Mouse (Mus musculus): ENCODE data around the gene Cxadr. TPM values are rescaled to one million over a fixed set of nuclear protein-coding genes. Genes with fewer than 3 reads are reported as not detected.

Cxadr gene
- polyA plus RNA-seq, 1 experiment from 2014 or later: 53.7 TPM

- no peaks in the 10 kb centered on the region for H3K4me1 ChIP-seq (replicated peaks)
- peak; percentile 51; the same call in 1 of the 2 replicates for ATAC-seq
- H3K9me3 ChIP-seq: no peaks in the 10 kb centered on the region
- no peaks in the 10 kb centered on the region for H3K36me3 ChIP-seq
- H3K27ac ChIP-seq: no peak overlapping the region
- 77% methylated on average over 5 of the region's 5 CpGs for WGBS
- no peak overlapping the region for H3K4me2 ChIP-seq (replicated peaks)
- no peaks in the 10 kb centered on the region for H3K27me3 ChIP-seq (replicated peaks)
- no peak overlapping the region for H3K4me3 ChIP-seq (replicated peaks)
- no peak overlapping the region for H3K9ac ChIP-seq
These were observed 21.0 kb upstream of the Cxadr start for GRCm38 (mm10) chr16:78280093-78280881.

GRCm38 (mm10) chr16:78283231-78283630 lies 18.1 kb upstream of the Cxadr start:
- no peaks in the 10 kb centered on the region for H3K4me1 ChIP-seq (replicated peaks)
- no peak for ATAC-seq
- H3K4me3 ChIP-seq (replicated peaks): no peak overlapping the region
- no peaks in the 10 kb centered on the region for H3K9me3 ChIP-seq
- no peak overlapping the region for H3K4me2 ChIP-seq (replicated peaks)
- H3K27ac ChIP-seq: no peak overlapping the region
- H3K9ac ChIP-seq: no peak overlapping the region
- no peaks in the 10 kb centered on the region for H3K27me3 ChIP-seq (replicated peaks)
- H3K36me3 ChIP-seq: no peaks in the 10 kb centered on the region
- WGBS: 51% methylated on average over 5 of the region's 5 CpGs

GRCm38 (mm10) chr16:78294051-78294450 lies 7.2 kb upstream of the Cxadr start:
- Histone ChIP-seq H3K27ac (no peak overlapping the region), H3K4me2 (replicated peaks) (no peak overlapping the region), H3K9me3 (no peaks in the 10 kb centered on the region), H3K4me1 (replicated peaks) (no peaks in the 10 kb centered on the region), H3K36me3 (no peaks in the 10 kb centered on the region), H3K4me3 (replicated peaks) (no peak overlapping the region), H3K9ac (no peak overlapping the region), H3K27me3 (replicated peaks) (no peaks in the 10 kb centered on the region)
- WGBS: 85% methylated on average over 1 of the region's 1 CpGs
- ATAC-seq: no peak

- H3K9me3 ChIP-seq: no peaks in the 10 kb centered on the region
- 44% methylated on average over 5 of the region's 5 CpGs for WGBS
- ATAC-seq: peak; percentile 78
- H3K36me3 ChIP-seq: no peaks in the 10 kb centered on the region
- H3K4me2 ChIP-seq (replicated peaks): no peak overlapping the region
- H3K27me3 ChIP-seq (replicated peaks): no peaks in the 10 kb centered on the region
- H3K4me3 ChIP-seq (replicated peaks): no peak overlapping the region
- peak overlapping the region; percentile 32; the same call in 1 of the 2 replicates for H3K27ac ChIP-seq
- H3K4me1 ChIP-seq (replicated peaks): no peaks in the 10 kb centered on the region
- H3K9ac ChIP-seq: no peak overlapping the region
These were observed 6.5 kb upstream of the Cxadr start for GRCm38 (mm10) chr16:78294606-78295275.

- Histone ChIP-seq H3K27me3 (replicated peaks) (no peaks in the 10 kb centered on the region), H3K4me1 (replicated peaks) (no peaks in the 10 kb centered on the region), H3K9me3 (no peaks in the 10 kb centered on the region), H3K9ac (no peak overlapping the region), H3K27ac (no peak overlapping the region), H3K36me3 (no peaks in the 10 kb centered on the region), H3K4me3 (replicated peaks) (no peak overlapping the region), H3K4me2 (replicated peaks) (no peak overlapping the region)
- ATAC-seq: peak; percentile 52; the same call in 1 of the 2 replicates
- WGBS: 52% methylated on average over 4 of the region's 4 CpGs
These were observed 5.7 kb upstream of the Cxadr start for GRCm38 (mm10) chr16:78295601-78296000.

GRCm38 (mm10) chr16:78296114-78296513 lies 5.2 kb upstream of the Cxadr start:
- H3K4me3 ChIP-seq (replicated peaks): no peak overlapping the region
- WGBS: 87% methylated on average over 9 of the region's 9 CpGs
- no peak overlapping the region for H3K27ac ChIP-seq
- H3K36me3 ChIP-seq: no peaks in the 10 kb centered on the region
- ATAC-seq: no peak
- H3K4me1 ChIP-seq (replicated peaks): no peaks in the 10 kb centered on the region
- H3K9me3 ChIP-seq: no peaks in the 10 kb centered on the region
- H3K9ac ChIP-seq: no peak overlapping the region
- H3K27me3 ChIP-seq (replicated peaks): no peaks in the 10 kb centered on the region
- no peak overlapping the region for H3K4me2 ChIP-seq (replicated peaks)

- peak overlapping the region; percentile 90 for H3K27ac ChIP-seq
- H3K4me1 ChIP-seq (replicated peaks): no peaks in the 10 kb centered on the region
- H3K27me3 ChIP-seq (replicated peaks): no peaks in the 10 kb centered on the region
- H3K36me3 ChIP-seq: no peaks in the 10 kb centered on the region
- H3K9ac ChIP-seq: peak overlapping the region; percentile 82
- peak; percentile 66 for ATAC-seq
- H3K4me2 ChIP-seq (replicated peaks): peak overlapping the region; percentile 93
- peak overlapping the region; percentile 82 for H3K4me3 ChIP-seq (replicated peaks)
- H3K9me3 ChIP-seq: no peaks in the 10 kb centered on the region
- 1% methylated on average over 65 of the region's 65 CpGs for WGBS
These were observed 765 bp downstream of the Cxadr start for GRCm38 (mm10) chr16:78301831-78302677.

GRCm38 (mm10) chr16:78302678-78303050 lies 1.4 kb downstream of the Cxadr start:
- Histone ChIP-seq H3K4me1 (replicated peaks) (no peaks in the 10 kb centered on the region), H3K9ac (no peak overlapping the region), H3K9me3 (no peaks in the 10 kb centered on the region), H3K4me3 (replicated peaks) (peak overlapping the region; percentile 82), H3K27ac (no peak overlapping the region), H3K27me3 (replicated peaks) (no peaks in the 10 kb centered on the region), H3K4me2 (replicated peaks) (peak overlapping the region; percentile 93), H3K36me3 (no peaks in the 10 kb centered on the region)
- 7% methylated on average over 10 of the region's 10 CpGs for WGBS
- no peak for ATAC-seq

- Histone ChIP-seq H3K27ac (no peak overlapping the region), H3K36me3 (no peaks in the 10 kb centered on the region), H3K4me3 (replicated peaks) (no peak overlapping the region), H3K27me3 (replicated peaks) (no peaks in the 10 kb centered on the region), H3K9me3 (no peaks in the 10 kb centered on the region), H3K4me1 (replicated peaks) (0 out of 2 replicates have a peak, but pooled peaks cover 6% of the 10 kb centered on the region), H3K9ac (no peak overlapping the region), H3K4me2 (replicated peaks) (no peak overlapping the region)
- ATAC-seq: no peak
- WGBS: 78% methylated on average over 12 of the region's 12 CpGs
These were observed 4.4 kb downstream of the Cxadr start for GRCm38 (mm10) chr16:78305606-78306100.

- 81% methylated on average over 8 of the region's 8 CpGs for WGBS
These were observed 5.3 kb downstream of the Cxadr start for GRCm38 (mm10) chr16:78306606-78307005.

GRCm38 (mm10) chr16:78307476-78308192 lies 6.3 kb downstream of the Cxadr start:
- H3K9ac ChIP-seq: no peak overlapping the region
- 83% methylated on average over 16 of the region's 16 CpGs for WGBS
- 0 out of 2 replicates have a peak, but pooled peaks cover 6% of the 10 kb centered on the region for H3K4me1 ChIP-seq (replicated peaks)
- H3K27ac ChIP-seq: 0 out of 2 replicates have a peak overlapping the region, but pooled peaks have one; percentile 2
- H3K4me2 ChIP-seq (replicated peaks): no peak overlapping the region
- H3K4me3 ChIP-seq (replicated peaks): no peak overlapping the region
- no peaks in the 10 kb centered on the region for H3K27me3 ChIP-seq (replicated peaks)
- no peaks in the 10 kb centered on the region for H3K9me3 ChIP-seq
- H3K36me3 ChIP-seq: no peaks in the 10 kb centered on the region
- ATAC-seq: peak; percentile 83

More at GRCm38 (mm10) chr16:78306606-78307005, 5.3 kb downstream of the Cxadr start:
- no peak for ATAC-seq
- Histone ChIP-seq H3K36me3 (no peaks in the 10 kb centered on the region), H3K4me1 (replicated peaks) (0 out of 2 replicates have a peak, but pooled peaks cover 6% of the 10 kb centered on the region), H3K27ac (no peak overlapping the region), H3K9ac (no peak overlapping the region), H3K27me3 (replicated peaks) (no peaks in the 10 kb centered on the region), H3K9me3 (no peaks in the 10 kb centered on the region), H3K4me2 (replicated peaks) (no peak overlapping the region), H3K4me3 (replicated peaks) (no peak overlapping the region)

All from intestine, embryonic 15.5 days (tissue).